Mouse (Mus musculus) kidney, adult 8-10 months (tissue): Measurements from ENCODE around the gene Clps.

Source experiments
- DNase-seq, 2 experiments: peaks; one replicate each; pipeline ENCODE4 v3.0.0; 2022

Gene Clps

DNA sequence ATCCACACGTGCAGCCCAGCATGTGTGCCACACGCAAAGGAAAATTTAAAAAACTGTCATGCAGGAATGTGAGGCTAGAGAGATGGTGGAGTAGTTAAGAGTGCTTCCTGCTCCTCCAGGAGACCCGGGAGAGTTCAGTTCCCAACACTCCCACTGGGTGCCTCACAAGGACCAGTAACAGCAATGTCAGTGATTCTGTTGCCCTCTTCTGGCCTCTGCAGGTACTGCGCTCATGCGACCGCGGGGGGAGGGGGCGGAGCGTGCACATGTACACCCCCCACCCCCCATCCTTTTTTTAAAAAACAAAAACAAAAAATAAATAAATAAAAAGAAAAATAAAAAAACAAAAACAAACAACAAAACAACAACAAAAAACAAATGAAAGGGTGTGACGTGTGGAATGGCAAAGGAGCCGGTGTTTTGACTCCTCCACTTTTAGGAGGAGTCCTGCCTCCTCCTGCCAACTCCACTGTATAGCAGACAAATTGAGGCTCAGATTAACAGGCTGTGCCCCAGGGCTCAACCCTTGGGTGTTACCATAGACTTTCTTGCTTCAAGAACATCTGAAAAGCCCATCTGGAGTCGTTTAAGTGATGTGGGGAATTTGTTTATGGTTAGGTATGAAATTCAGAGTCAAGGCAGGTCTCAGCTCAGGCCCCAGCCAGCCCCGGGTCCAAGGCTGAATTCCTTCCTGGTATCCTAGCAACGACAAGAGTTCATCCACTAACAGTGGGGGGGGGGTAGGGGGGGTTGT is 7.3 kb downstream of the Clps start:
- peak; percentile 42 to 75 for DNase-seq

DNA sequence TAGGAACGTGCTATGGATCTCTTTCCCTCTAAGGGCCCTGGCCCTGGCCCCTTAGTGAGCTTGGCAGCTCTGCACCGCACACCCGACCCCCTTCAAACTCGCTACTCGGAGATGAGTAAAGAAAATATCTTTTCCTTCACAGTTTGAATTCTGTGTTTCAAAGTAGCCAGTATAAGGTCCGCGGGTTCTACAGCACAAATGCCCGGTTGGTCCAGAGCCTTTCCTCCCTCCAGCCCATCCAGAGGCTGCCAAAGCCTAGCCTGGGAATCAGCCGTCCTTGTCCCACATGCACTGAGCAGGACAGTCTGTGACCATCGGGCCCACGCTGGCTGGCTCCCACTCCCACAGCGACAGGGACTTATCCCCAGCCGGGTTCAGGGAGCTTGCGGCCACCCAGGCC is 11.5 kb downstream of the Clps start, which contains the start of gene Clpsl2:
Clpsl2 (plus strand) TSS at position 301 of the 400 bp plus-strand sequence.
- no peak for DNase-seq

DNA sequence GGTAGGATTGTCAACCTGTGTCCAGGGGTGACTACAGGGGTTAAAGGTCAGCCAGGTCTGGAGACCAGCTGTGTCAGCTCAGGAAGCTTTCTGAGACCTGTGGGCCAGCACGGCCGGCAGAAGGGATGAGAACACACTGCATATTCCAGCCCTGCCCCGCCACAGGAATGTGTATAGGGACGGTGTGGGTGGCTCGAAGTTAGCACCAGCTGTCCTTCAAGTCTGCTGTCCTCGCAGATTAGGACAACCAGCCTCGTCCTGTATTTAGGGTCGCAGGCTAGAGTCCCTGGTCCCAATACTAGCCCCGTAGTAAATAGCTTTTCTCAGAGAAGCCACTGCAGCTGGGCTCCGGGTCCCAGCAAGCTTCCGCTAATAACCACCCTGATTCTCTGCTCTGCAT is 12.0 kb downstream of the Clps start:
- DNase-seq = no peak

DNA sequence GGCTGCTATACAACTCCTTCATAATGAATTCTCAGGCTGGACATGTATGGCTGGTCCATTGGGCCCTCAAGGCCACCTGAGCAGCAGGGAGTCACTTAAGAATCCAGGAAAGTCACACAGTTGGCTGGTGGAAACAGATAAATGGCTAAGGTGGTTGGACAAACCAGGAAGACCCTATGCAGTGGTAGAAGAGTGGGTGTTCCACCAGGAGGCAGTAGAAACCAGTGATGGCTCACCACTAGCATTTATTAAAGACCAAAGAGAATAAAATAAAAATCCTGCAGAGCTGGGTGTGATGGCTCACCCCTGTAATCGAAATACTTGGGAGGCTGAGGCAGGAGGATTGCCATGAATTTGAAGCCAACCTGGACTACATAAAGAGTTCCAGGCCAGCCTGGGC is 13.6 kb downstream of the Clps start:
- peak in 1 of 2 experiments; percentile 19 for DNase-seq

DNA sequence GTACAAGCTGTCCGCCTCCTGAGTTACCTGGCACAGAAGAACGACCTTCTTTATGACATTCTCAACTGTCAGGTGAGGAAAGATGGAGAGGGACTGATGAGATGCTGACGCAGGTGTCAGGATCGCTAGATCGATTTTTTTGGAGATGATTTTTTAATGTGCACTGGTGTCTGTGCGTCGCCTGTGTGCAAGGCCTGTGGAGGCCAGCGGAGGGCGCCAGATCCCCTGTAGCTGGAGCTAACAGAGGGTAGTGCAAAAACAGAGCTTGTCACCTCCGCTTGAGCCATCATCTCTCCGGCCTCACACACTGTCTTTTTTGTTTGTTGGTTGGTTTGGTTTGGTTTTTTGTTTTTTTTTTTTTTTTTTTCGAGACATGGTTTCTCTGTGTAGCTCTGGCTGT is 22.7 kb downstream of the Clps start:
- DNase-seq = no peak

DNA sequence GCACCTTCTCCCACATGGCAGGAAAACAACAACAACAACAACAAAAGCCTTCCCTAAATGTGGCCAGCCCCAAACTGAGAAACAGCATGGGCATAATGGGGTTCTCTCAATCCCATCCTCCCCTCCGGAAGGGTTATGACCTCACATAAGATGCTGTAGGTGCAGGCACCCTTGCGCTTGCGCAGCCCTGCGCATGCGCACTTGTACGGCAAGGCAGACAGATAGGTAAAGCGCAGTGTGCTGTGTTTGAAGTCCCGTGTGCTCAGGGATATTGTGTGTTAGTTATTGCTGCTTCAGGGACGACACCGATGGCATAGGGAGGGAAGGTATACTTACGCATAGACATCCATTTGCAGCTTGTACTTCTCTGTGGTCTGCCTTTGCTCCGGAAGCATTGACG is 27.2 kb downstream of the Clps start:
- no peak for DNase-seq

DNA sequence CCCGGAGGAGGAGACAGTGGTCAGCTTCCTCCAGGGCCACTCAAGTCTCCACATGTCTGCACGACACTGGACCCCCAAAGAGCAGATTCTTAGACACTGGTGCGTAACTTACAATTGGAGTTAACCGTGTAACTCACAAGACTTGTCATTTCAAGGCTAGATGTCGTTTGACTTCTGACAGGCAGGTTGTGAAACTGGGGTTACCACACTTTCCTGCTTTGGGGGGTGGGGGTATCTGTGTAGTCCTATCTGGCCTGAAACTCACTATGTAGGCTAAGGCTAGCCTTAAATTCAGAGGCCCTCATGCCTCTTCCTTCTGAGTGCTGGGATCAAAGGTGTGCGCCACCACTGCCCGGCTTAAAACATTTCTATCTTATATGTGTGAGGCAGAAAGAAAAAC is 28.0 kb downstream of the Clps start:
- DNase-seq = no peak

DNA sequence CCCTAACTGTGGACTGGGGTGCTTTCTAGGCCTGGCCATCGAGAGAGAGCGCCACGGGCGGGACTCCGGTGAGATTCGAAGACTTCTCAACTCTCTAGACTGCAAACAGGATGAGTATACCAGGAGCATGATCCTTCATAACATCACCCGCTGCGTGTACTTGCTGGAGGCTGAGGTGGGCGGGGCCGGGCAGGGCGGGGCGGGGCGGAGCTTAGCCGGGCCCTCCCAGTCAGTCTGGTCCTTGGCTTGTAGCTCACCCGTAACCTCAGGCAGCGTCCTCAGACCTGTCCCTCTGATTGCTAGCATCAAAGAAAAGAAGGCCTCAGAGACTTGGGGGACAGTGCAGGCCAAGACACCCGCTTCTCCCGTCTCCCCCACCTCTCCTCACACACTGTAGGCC is 28.6 kb downstream of the Clps start:
- no peak for DNase-seq

DNA sequence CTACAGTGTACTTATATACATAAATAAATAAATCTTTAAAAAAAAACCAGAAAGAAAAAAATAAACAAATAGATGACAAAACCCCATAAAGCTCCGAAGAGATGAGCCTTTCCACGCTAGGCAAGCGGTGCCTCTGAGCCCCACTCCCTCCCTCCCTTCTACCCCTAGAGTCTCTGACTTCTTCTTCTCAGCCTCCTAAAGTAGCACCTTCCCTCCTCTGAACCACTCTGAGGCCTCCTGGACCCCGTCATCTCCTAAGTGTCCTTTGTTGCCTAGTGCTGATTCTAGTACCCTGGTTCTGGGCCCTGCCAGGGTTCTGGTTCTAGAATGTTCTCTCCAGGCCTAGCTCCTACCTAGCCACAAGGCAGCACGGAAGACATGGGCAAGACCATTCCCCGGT is 30.1 kb downstream of the Clps start, which contains the start of gene Armc12:
Armc12 (plus strand) TSS at position 301 of the 400 bp plus-strand sequence.
- no peak for DNase-seq

DNA sequence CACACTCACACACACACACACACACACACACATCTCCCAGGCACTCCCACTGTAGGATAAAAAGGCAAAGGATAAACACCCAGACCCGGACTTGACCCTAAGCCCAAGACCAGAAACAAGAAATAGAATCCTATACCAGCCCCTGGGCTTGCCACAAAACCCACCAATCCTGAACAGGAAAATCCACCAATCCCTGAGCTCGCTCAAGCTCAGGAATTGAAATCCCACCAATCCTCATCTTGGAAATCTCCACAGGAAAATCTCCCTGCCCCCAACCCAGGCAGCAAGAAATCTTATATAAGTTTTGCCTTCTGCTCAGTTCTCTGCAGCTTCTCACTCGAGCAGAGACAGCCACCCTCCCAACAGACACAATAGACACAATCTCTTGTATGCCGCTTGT is 31.4 kb downstream of the Clps start:
- DNase-seq = no peak

DNA sequence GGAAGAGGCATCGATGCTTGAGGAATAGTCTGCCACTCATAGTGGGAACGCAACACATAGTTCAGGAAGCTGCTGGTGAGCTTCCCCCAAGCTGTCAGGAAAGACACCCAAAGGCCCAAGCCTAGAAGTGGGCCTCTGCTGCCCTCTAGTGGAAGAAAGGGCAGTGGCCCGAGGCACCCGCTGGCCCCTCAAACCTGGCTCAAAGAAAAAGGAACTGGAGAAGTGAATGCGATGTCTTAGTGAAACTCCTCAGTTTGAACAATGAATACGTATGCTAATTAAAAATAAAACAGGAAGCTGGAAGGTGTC is 32.6 kb downstream of the Clps start:
- peak; percentile 66 to 86 for DNase-seq

DNA sequence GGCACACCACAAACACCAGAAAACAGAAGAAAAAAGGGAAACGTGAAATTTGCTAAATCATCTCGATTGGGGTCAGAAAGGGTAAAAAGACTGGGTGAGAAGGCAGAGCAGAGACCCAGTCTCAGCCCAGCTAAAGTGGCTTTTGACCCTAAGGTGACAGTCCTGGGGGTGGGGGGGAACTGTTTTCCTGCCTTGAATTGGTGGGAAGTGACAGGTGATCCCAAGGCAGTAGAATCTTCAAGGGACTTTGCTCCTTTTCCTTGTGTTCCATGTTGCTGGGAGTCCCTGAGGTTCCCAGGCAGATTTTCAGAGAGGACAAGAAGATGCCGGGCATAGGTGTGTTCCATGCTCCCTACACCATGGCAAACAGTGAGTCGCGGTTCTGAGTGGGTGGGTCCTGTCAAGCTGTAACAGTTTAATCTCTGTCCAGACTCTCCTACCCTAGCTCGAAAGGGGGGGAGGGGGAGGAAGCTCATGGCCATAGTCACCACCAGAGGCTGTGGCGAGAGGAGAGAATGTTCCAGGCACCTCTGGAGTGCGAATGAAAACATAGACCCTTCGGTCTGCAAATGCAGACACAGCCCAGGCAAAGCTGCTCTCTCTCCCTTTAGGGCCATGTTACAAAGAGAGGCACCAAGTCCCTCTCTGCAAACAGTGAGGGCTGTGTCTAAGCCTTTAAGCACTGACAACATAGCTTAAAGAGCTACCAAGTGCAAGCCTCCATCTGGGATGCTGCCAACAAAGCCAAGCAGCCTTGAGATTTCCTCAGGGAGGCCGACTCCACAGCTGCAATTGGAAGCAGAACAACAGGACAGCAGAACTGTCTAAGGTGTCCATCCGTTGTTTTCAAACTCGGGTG is 33.2 kb downstream of the Clps start:
- DNase-seq = peak in 1 of 2 experiments; percentile 34

DNA sequence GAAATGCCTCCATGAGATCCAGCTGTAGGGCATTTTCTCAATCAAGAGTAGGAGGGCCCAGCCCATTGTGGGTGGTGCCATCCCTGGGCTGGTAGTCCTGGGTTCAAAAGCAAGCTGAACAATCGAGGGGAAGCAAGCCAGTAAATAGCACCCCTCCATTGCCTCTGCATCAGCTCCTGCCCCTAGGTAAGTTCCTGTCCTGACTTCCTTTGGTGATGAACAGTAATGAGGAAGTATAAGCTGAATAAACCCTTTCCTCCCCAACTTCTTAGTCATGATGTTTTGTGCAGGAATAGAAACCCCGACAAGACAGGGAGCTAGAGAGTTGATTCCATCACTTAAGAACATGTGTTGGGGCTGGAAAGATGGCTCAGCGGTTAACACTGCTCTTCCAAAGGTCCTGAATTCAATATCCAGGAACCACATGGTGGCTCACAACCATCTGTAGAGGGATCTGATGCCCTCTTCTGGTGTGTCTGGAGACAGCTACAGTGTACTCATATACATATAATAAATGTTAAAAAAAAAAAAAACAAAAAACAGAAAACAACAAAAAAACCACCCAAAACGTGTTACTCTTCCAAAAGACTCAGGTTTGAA is 35.6 kb downstream of the Clps start:
- DNase-seq = no peak

DNA sequence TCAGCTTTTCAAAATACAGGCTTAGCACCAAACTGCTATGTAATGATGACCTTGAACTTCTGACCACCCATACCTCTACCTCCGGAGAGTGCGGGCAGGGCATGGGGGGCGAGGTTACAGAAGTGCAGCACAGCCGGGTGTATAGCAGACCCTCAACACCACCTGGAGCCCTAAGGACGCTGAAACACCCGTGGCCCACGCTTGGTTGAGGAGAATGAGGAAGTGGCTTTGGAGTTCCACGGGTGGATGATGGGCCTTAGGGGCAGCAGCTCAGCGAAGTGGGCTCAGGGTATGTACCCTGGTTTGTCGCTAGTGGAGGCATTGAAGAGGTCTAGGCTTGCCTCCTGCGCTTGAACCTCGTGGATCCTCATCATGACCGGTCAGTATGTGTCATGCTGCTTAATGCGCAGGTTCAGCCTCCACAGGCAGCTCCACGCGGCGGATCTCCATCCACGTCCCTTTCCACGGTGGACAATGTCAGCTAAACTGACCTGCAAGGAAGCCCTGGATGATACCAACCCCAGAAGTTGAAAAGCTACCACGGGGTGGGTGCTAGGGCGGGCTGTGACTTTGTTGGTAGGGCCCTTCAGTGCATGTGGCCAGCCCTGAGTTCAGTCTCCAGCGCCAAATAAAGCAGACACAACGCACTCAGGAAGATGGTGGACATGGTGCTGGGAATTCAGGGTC is 36.4 kb downstream of the Clps start:
- no peak for DNase-seq

DNA sequence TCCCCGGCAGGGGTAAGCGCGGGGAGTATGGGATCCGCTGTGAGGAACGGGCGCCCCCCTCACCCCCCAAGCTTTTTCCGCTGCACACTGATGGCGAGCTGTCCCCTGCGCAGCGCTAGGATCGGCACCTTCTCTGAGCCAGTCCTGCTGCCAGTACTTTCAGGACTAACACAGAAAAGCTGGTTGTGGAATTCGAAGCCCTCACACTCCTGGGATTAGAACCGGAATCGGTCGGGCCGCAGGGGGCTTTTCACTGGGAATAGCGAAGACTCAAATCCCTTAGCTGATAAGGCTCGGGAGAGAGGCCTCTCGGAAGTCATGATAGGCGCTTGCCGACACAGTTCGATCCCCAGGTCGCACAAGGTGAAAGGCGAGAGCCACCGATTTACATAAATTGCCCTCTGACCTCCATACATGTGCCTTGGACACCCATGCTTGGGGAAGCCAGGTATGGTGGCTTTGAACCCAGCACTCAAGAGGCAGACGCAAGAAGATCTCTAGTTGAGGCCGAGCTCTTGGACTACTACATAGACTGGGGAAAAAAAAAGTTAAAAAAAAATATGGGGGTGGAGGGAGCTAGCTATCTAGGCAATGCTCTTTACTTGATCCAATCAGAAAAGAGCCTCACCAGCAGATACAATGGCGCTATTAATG is 37.1 kb downstream of the Clps start:
- DNase-seq = no peak

DNA sequence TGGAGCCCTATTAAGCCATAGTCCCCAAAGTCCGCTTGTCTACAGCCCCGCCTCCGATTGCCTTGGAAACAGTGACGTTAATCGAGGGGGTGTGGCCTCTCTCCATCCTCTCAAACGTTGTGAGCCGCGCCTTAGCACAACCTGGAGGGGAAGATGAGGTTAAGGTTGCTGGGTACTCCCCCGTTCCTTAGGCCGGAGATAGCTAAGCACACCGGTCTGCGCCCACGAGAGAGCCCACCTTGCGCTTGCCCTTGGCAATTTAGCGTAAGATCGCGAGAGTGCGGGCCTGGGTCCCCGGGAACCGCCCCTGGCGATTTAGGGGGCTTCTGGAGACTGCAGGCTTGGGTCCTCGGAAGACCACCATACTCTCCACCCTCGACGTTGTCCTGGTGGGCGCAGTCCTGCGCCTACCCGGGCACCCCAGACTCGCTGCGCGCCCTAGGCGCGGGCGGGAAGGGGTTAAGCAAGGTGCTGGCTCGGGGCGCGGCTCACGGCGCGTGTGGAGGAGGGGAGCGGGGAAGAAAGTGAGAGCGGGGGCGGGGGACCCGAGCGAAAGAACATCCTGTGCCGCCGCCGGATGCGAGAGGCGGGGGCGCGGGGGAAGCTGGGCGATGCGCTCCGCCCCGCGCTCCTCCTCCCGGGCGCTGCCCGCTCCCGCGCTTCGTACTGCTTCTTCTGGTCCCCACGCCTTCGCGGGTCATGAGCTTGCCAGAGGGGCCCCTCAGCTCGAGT is 37.8 kb downstream of the Clps start:
- DNase-seq = peak; percentile 93 to 98

DNA sequence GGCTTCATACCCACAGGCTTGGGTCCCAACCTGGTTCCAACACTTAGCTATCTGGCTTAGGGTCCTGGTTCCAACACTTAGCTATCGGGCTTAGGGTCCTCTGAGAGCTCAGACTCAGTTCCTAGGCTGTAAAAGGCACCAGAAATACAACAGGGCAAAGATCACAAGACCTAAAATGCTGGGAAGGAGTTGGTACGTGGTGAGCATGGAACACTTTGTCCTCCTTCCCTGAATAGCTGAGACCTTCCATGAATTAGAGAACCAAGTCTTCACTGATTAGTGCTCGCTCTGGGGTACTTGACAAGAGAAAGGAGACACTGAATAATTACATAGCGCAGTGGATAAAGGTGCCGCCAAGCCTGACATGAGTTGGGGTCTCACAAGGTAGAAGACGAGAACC is 38.6 kb downstream of the Clps start:
- DNase-seq = peak in 1 of 2 experiments; percentile 51

DNA sequence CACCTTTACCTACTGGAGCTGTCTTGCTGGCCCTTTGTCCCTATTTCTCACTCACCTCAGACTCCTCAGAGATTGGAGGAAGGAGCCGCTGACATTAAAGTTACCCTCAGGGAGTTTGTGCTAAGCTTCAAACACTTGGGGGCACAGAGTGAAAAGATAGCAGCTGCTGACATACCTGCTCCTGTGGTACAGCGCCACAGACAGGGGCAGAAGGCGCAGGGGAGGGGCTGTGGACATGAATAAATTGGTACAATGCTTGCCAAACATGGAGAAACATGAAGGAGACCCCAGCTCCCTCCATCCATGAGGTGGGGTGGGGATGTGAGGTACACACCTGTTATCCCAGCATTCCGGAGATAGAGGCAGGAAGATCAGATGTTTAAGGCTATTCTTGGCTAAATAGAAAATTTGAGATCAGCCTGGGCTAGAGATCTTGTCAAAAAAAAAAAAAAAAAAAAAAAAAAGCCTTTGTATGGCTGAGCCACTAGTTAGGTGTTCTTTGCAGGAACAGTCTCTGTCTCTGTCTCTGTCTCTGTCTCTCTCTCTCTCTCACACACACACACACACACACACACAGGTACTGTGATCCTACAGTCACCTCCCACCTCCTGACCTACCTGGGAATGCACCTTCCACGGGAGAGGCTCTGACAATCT is 39.4 kb downstream of the Clps start:
- no peak for DNase-seq

DNA sequence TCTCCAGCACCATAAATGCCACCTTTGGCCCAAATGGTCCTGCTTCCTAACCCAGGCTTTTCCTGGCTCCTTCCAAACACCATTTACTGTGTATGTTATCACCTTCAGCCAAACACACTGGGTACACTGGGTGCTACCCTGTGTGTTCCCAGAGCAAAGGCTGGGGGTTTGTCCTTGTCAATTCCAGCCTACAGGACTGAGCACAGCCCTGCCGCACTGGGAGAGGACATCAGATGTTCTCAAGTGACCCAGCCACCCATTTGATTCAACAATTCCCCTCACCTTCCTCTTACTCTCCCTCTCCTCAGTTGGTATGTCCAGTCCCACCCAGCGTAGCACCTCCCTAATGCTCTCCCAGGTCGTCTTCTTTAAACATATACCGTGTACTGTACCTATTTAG is 40.0 kb downstream of the Clps start:
- no peak for DNase-seq

DNA sequence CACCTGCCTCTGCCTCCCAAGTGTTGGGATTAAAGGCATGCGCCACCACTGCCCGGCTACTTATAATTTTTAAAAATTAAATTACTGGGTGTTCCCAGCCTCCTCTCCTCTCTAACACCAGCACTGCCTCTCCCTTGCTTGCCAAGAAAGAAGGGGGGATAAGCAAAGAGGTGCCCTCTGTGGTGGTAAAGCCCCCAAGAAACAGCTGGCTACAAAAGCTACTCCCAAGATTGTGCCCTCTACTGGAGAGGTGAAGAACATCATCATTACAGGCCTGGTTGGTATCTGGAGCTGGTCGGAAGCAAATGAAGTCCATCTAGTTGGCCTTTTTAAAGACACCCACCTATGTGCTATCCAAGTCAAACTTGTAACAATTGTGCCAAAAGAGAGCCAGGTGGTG is 40.7 kb downstream of the Clps start:
- DNase-seq = no peak

DNA sequence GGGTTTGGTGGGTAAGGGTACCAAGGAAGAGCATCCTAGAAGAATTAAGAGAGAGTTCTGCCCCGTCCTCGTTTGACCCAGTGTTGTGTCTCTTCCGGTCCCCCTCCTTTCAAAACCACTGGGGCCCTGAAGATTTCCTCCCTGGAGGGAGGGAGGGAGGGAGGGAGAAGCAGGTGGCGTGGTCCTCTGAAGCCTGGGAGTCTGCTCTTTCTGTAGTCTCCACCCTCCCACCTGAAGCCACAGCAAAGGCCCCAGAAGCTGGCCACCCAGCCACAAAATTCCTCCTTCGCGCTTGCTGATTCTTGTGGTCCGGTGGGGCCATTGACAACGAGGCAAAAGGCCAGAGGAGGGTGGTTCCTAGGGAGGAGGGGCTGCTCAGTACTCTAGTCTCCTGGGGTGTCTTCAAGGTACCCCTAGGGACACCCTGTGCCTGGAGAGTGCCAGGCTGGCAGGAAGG is 41.9 kb downstream of the Clps start:
- DNase-seq = peak in 1 of 2 experiments; percentile 60
